Mouse (Mus musculus): ENCODE measurements at regions not wholly inside any gene's neighbourhood (a gene's known extent, or its start where the extent isn't known, plus 50 kb on each side); places are given as distances from the start of the nearest gene placed in this dataset.
A peak's percentile ranks its signal among the peaks of the same experiment; 100 is the strongest.

GRCm38 (mm10) chr2:80717979-80718378 is 100.9 kb downstream of the Nup35 start:
- no peak for DNase-seq

- no peak for DNase-seq
Measured at GRCm38 (mm10) chr2:80724085-80724484, 107.0 kb downstream of the Nup35 start.

- DNase-seq = peak in 1 of 2 experiments; percentile 10
Measured at GRCm38 (mm10) chr2:80731324-80731723, 114.3 kb downstream of the Nup35 start.

- DNase-seq = no peak
Measured at GRCm38 (mm10) chr2:80746737-80747136, 129.7 kb downstream of the Nup35 start.

GRCm38 (mm10) chr2:80762013-80762612 is 145.1 kb downstream of the Nup35 start:
- DNase-seq = peak; percentile 74 to 81

- DNase-seq = peak; percentile 58 to 62
Measured at GRCm38 (mm10) chr2:80771176-80771575, 154.1 kb downstream of the Nup35 start.

GRCm38 (mm10) chr2:80772455-80772854 is 155.4 kb downstream of the Nup35 start:
- DNase-seq = peak; percentile 90 to 93

- DNase-seq = no peak
Measured at GRCm38 (mm10) chr2:80786370-80786769, 169.3 kb downstream of the Nup35 start.

GRCm38 (mm10) chr2:80793345-80794147 is 176.5 kb downstream of the Nup35 start:
- DNase-seq = peak in 1 of 2 experiments; percentile 19

GRCm38 (mm10) chr2:80794148-80794507 is 177.1 kb downstream of the Nup35 start:
- no peak for DNase-seq

- peak in 1 of 2 experiments; percentile 5 for DNase-seq
Measured at GRCm38 (mm10) chr2:80819268-80819667, 202.2 kb downstream of the Nup35 start.

- peak in 1 of 2 experiments; percentile 27 for DNase-seq
Measured at GRCm38 (mm10) chr2:80851056-80851455, 234.0 kb downstream of the Nup35 start.

- no peak for DNase-seq
Measured at GRCm38 (mm10) chr2:80855214-80855613, 238.2 kb downstream of the Nup35 start.

- DNase-seq = peak; percentile 85 to 90
Measured at GRCm38 (mm10) chr2:80870046-80870445, 253.0 kb downstream of the Nup35 start.

- peak; percentile 53 to 55 for DNase-seq
Measured at GRCm38 (mm10) chr2:80870458-80870857, 253.4 kb downstream of the Nup35 start.

- peak; percentile 54 to 77 for DNase-seq
Measured at GRCm38 (mm10) chr2:80871356-80871755, 254.3 kb downstream of the Nup35 start.

GRCm38 (mm10) chr2:80878437-80878836 is 261.4 kb downstream of the Nup35 start:
- no peak for DNase-seq

- no peak for DNase-seq
Measured at GRCm38 (mm10) chr2:80884231-80884630, 267.2 kb downstream of the Nup35 start.

- DNase-seq = no peak
Measured at GRCm38 (mm10) chr2:80902050-80902449, 285.0 kb downstream of the Nup35 start.

GRCm38 (mm10) chr2:80913478-80913877 is 296.4 kb downstream of the Nup35 start:
- no peak for DNase-seq

- no peak for DNase-seq
Measured at GRCm38 (mm10) chr2:80945521-80945920, 328.5 kb downstream of the Nup35 start.

GRCm38 (mm10) chr2:80966766-80967165 is 349.7 kb downstream of the Nup35 start:
- DNase-seq = no peak

GRCm38 (mm10) chr2:80967260-80967659 is 350.2 kb downstream of the Nup35 start:
- DNase-seq = no peak

- peak; percentile 69 to 77 for DNase-seq
Measured at GRCm38 (mm10) chr2:80969354-80969753, 352.3 kb downstream of the Nup35 start.
